Mouse (Mus musculus) cortical plate, adult 2 months (tissue): ENCODE data around the gene Morc4.

Experiments used
- CTCF ChIP-seq: fragments of 200-500 bp; IDR thresholded peaks from 2 replicates; pipeline ENCODE4 v1.5.1; 2011; ENCODE audit warnings: mild to moderate bottlenecking, control low read depth, low read length; ENCODE audit not compliant: insufficient read depth; ENCODE audit errors: extremely low read depth
- POLR2A ChIP-seq: fragments of 200-500 bp; IDR thresholded peaks from 2 replicates; pipeline ENCODE4 v1.6.1; 2011; ENCODE audit warnings: mild to moderate bottlenecking, low read length, control low read depth; ENCODE audit not compliant: insufficient read depth; ENCODE audit errors: extremely low read depth

DNA sequence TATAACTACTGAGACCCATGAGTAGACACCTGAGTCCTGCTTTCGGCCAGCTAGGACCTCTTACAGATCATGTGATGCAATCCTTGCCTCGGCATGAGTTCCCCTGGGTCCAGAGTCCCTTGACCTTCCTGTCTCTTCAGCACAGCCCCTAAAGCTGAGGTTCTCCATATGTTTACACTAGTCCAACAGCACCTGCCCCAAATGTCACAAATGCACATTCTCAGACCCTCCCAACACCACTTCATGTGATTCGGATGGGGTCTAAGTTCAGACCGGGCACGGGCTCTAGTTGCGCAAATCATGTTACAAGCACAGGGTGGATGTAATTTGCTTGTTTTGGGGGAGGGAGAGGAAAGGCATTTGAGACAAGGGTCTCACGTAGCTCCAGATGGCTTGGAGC is 5.6 kb upstream of the Morc4 start:
- TF ChIP-seq CTCF = no peak
- TF ChIP-seq POLR2A = no peak
